Mouse (Mus musculus): ENCODE data around the gene P4ha2.

- TF ChIP-seq CTCF (IDR thresholded peaks at IDR 0.05; ENCODE audit: low read depth, low read length) (no peak), TAL1 (conservative IDR thresholded peaks at IDR 0.05; ENCODE audit: low read depth, low read length) (no peak), GATA1 (IDR thresholded peaks at IDR 0.05; ENCODE audit: borderline replicate concordance, low read length) (no peak), POLR2AphosphoS5 (IDR thresholded peaks at IDR 0.05; ENCODE audit: insufficient replicate concordance, low read depth, low read length) (no peak), GATA2 (IDR thresholded peaks at IDR 0.05; ENCODE audit: borderline replicate concordance, low read depth, low read length) (no peak)
These were observed 75.0 kb downstream of the P4ha2 start for GRCm38 (mm10) chr11:54174877-54175276.
